Mouse (Mus musculus): ENCODE measurements at regions not wholly inside any gene's neighbourhood (a gene's known extent, or its start where the extent isn't known, plus 50 kb on each side); places are given as distances from the start of the nearest gene placed in this dataset.

DNA sequence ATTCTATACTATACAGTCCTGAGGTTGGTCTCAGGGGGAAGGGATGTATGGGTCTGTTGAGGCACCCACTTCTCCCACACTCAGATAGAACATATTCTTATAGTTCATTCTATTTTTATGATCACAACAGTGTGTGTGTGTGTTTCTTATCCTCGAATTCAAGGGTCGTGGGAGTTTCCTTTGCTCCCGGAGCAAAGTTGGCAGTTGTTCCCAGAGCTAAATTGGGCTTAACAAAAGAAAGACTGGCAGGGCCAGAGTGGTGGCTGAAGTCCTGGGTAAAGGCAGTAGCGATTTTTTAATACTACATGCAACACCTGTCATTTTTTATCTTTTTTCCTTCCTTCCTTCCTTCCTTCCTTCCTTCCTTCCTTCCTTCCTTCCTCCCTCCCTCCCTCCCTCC lies 131.5 kb upstream of the Sp4 start:
- H3K36me3 ChIP-seq (ENCODE audit: control insufficient read depth, insufficient read depth, low read length), result no peaks in the 10 kb centered on the region
- ATAC-seq (ENCODE audit: low FRiP score) (no peak), DNase-seq (ENCODE audit: low spot score) (no peak)
- no peaks in the 10 kb centered on the region for H3K9me3 ChIP-seq (ENCODE audit: control insufficient read depth, low read length)
- no peak overlapping the region for H3K4me3 ChIP-seq (ENCODE audit: low read depth, low read length)
- H3K27me3 ChIP-seq (ENCODE audit: control insufficient read depth, insufficient read depth, low read length), result no peaks in the 10 kb centered on the region
- no peak overlapping the region for H3K4me2 ChIP-seq (replicated peaks; ENCODE audit: low read depth, low read length)
- H3K27ac ChIP-seq (ENCODE audit: low read depth, low read length), result no peak overlapping the region
- no peaks in the 10 kb centered on the region for H3K4me1 ChIP-seq (replicated peaks; ENCODE audit: control insufficient read depth, insufficient read depth, low read length)
- WGBS, result 82% methylated on average over 4 of the region's 4 CpGs
- no peak overlapping the region for H3K9ac ChIP-seq (ENCODE audit: low read depth, low read length)

DNA sequence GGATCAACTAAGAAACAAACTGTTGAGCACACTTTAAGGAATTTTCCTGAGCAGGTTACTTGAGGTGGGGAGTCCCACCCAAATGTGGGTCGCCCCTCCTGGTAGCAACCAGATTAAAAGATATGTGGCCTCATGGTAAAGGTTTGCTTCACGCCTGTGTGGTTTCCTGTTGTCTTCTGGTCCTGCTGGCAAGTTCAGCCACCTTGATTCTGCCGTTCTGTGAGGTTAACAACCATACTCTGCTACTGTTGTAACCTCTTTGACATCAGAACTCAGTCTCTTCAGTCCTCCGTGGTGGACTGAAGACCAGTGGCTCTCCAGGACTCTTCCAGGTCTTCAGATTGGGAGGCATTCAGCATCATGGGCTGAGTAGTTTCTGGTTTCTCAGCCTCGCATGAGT lies 127.1 kb upstream of the Sp4 start:
- H3K27ac ChIP-seq (ENCODE audit: low read depth, low read length), result no peak overlapping the region
- H3K4me2 ChIP-seq (replicated peaks; ENCODE audit: low read depth, low read length), result no peak overlapping the region
- H3K9me3 ChIP-seq (ENCODE audit: control insufficient read depth, low read length), result no peaks in the 10 kb centered on the region
- WGBS, result 80% methylated on average over 5 of the region's 5 CpGs
- no peaks in the 10 kb centered on the region for H3K36me3 ChIP-seq (ENCODE audit: control insufficient read depth, insufficient read depth, low read length)
- no peak for DNase-seq (ENCODE audit: low spot score)
- no peak for ATAC-seq (ENCODE audit: low FRiP score)
- H3K9ac ChIP-seq (ENCODE audit: low read depth, low read length), result no peak overlapping the region
- H3K4me1 ChIP-seq (replicated peaks; ENCODE audit: control insufficient read depth, insufficient read depth, low read length), result no peaks in the 10 kb centered on the region
- H3K4me3 ChIP-seq (ENCODE audit: low read depth, low read length), result no peak overlapping the region
- no peaks in the 10 kb centered on the region for H3K27me3 ChIP-seq (ENCODE audit: control insufficient read depth, insufficient read depth, low read length)

- Histone ChIP-seq H3K4me1 (replicated peaks; ENCODE audit: control insufficient read depth, insufficient read depth, low read length) (no peaks in the 10 kb centered on the region), H3K4me2 (replicated peaks; ENCODE audit: low read depth, low read length) (no peak overlapping the region), H3K27me3 (ENCODE audit: control insufficient read depth, insufficient read depth, low read length) (no peaks in the 10 kb centered on the region), H3K9me3 (ENCODE audit: control insufficient read depth, low read length) (no peaks in the 10 kb centered on the region), H3K36me3 (ENCODE audit: control insufficient read depth, insufficient read depth, low read length) (no peaks in the 10 kb centered on the region), H3K9ac (ENCODE audit: low read depth, low read length) (no peak overlapping the region), H3K27ac (ENCODE audit: low read depth, low read length) (no peak overlapping the region), H3K4me3 (ENCODE audit: low read depth, low read length) (no peak overlapping the region)
- ATAC-seq (ENCODE audit: low FRiP score), result no peak
- 72% methylated on average over 1 of the region's 1 CpGs for WGBS
- DNase-seq (ENCODE audit: low spot score), result no peak
Measured at GRCm38 (mm10) chr12:118415956-118416355, 114.7 kb upstream of the Sp4 start.

DNA sequence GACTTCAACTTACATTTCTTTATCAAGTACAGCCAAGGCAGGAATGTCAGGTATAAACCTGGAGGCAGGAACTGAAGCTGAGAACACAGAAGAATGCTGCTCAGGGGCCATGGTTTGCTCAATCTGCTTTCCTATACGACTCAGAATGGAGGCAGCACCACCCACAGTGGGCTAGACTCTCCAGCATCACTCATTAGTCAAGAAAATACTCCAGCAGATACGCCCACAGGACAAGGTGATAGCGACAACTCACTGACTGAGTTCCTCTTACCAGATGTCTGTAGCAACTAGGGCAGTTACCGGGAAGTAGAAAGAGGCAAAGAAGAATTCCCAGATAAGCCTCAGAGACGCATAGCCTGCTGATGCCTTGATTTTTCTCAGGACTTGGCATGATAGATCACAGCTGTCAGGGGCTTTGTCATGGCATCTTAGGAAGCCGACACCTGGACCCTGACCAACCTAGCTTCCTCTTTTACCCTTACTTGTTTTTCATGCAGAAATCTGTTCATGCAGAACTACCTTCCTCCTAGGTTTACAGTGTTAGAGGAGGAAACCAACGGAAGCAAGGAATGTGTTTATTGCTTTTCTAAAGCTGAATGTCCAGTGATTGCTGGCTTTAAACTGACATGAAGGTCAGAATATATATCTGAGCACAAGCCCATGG lies 110.7 kb upstream of the Sp4 start:
- Histone ChIP-seq H3K27ac (ENCODE audit: low read depth, low read length) (no peak overlapping the region), H3K4me2 (replicated peaks; ENCODE audit: low read depth, low read length) (no peak overlapping the region), H3K4me3 (ENCODE audit: low read depth, low read length) (no peak overlapping the region), H3K4me1 (replicated peaks; ENCODE audit: control insufficient read depth, insufficient read depth, low read length) (no peaks in the 10 kb centered on the region), H3K36me3 (ENCODE audit: control insufficient read depth, insufficient read depth, low read length) (no peaks in the 10 kb centered on the region), H3K9ac (ENCODE audit: low read depth, low read length) (no peak overlapping the region), H3K27me3 (ENCODE audit: control insufficient read depth, insufficient read depth, low read length) (no peaks in the 10 kb centered on the region), H3K9me3 (ENCODE audit: control insufficient read depth, low read length) (no peaks in the 10 kb centered on the region)
- ATAC-seq (ENCODE audit: low FRiP score), result no peak
- no peak for DNase-seq (ENCODE audit: low spot score)
- 75% methylated on average over 7 of the region's 7 CpGs for WGBS

GRCm38 (mm10) chr12:118410917-118411316 lies 109.7 kb upstream of the Sp4 start:
- no peaks in the 10 kb centered on the region for H3K36me3 ChIP-seq (ENCODE audit: control insufficient read depth, insufficient read depth, low read length)
- no peaks in the 10 kb centered on the region for H3K27me3 ChIP-seq (ENCODE audit: control insufficient read depth, insufficient read depth, low read length)
- H3K9ac ChIP-seq (ENCODE audit: low read depth, low read length), result no peak overlapping the region
- no peak overlapping the region for H3K4me2 ChIP-seq (replicated peaks; ENCODE audit: low read depth, low read length)
- no peak overlapping the region for H3K4me3 ChIP-seq (ENCODE audit: low read depth, low read length)
- no peaks in the 10 kb centered on the region for H3K4me1 ChIP-seq (replicated peaks; ENCODE audit: control insufficient read depth, insufficient read depth, low read length)
- ATAC-seq (ENCODE audit: low FRiP score) (no peak), DNase-seq (ENCODE audit: low spot score) (no peak)
- no peak overlapping the region for H3K27ac ChIP-seq (ENCODE audit: low read depth, low read length)
- no peaks in the 10 kb centered on the region for H3K9me3 ChIP-seq (ENCODE audit: control insufficient read depth, low read length)

DNA sequence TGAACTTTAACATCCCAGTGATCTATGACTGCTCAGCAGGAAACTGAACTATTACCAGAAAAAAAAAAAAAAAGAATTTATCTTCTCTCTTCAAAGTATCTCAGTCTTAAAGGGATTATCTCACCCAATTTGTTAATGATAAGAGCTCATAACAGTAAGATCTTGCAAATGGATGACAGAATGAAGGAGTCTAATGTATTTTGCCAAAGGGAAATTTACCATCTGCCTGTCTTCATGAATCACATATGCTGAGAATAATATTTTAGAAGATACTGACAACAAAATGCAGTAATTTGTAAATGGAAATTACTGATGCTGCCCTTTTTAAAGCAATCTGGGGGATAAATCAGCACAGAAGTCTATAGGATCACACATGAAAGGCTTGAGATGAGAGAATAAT lies 103.9 kb upstream of the Sp4 start:
- no peak overlapping the region for H3K9ac ChIP-seq (ENCODE audit: low read depth, low read length)
- DNase-seq (ENCODE audit: low spot score), result no peak
- no peak overlapping the region for H3K4me2 ChIP-seq (replicated peaks; ENCODE audit: low read depth, low read length)
- ATAC-seq (ENCODE audit: low FRiP score), result no peak
- no peaks in the 10 kb centered on the region for H3K36me3 ChIP-seq (ENCODE audit: control insufficient read depth, insufficient read depth, low read length)
- H3K27ac ChIP-seq (ENCODE audit: low read depth, low read length), result no peak overlapping the region
- no peaks in the 10 kb centered on the region for H3K4me1 ChIP-seq (replicated peaks; ENCODE audit: control insufficient read depth, insufficient read depth, low read length)
- H3K4me3 ChIP-seq (ENCODE audit: low read depth, low read length), result no peak overlapping the region
- no peaks in the 10 kb centered on the region for H3K27me3 ChIP-seq (ENCODE audit: control insufficient read depth, insufficient read depth, low read length)
- H3K9me3 ChIP-seq (ENCODE audit: control insufficient read depth, low read length), result no peaks in the 10 kb centered on the region

GRCm38 (mm10) chr12:118404171-118404570 lies 102.9 kb upstream of the Sp4 start:
- Histone ChIP-seq H3K27ac (ENCODE audit: low read depth, low read length) (no peak overlapping the region), H3K27me3 (ENCODE audit: control insufficient read depth, insufficient read depth, low read length) (no peaks in the 10 kb centered on the region), H3K4me1 (replicated peaks; ENCODE audit: control insufficient read depth, insufficient read depth, low read length) (no peaks in the 10 kb centered on the region), H3K9me3 (ENCODE audit: control insufficient read depth, low read length) (no peaks in the 10 kb centered on the region), H3K36me3 (ENCODE audit: control insufficient read depth, insufficient read depth, low read length) (no peaks in the 10 kb centered on the region), H3K9ac (ENCODE audit: low read depth, low read length) (no peak overlapping the region), H3K4me2 (replicated peaks; ENCODE audit: low read depth, low read length) (no peak overlapping the region), H3K4me3 (ENCODE audit: low read depth, low read length) (no peak overlapping the region)
- WGBS, result 70% methylated on average over 5 of the region's 5 CpGs
- no peak for DNase-seq (ENCODE audit: low spot score)
- no peak for ATAC-seq (ENCODE audit: low FRiP score)

GRCm38 (mm10) chr12:118403519-118404087 lies 102.4 kb upstream of the Sp4 start:
- WGBS, result 81% methylated on average over 4 of the region's 4 CpGs
- no peaks in the 10 kb centered on the region for H3K27me3 ChIP-seq (ENCODE audit: control insufficient read depth, insufficient read depth, low read length)

GRCm38 (mm10) chr12:118401377-118401776 lies 100.1 kb upstream of the Sp4 start:
- no peak for ATAC-seq (ENCODE audit: low FRiP score)
- DNase-seq (ENCODE audit: low spot score), result no peak
- H3K27me3 ChIP-seq (ENCODE audit: control insufficient read depth, insufficient read depth, low read length), result no peaks in the 10 kb centered on the region

More at GRCm38 (mm10) chr12:118403519-118404087, 102.4 kb upstream of the Sp4 start:
- Histone ChIP-seq H3K4me2 (replicated peaks; ENCODE audit: low read depth, low read length) (no peak overlapping the region), H3K4me1 (replicated peaks; ENCODE audit: control insufficient read depth, insufficient read depth, low read length) (no peaks in the 10 kb centered on the region), H3K9me3 (ENCODE audit: control insufficient read depth, low read length) (no peaks in the 10 kb centered on the region), H3K36me3 (ENCODE audit: control insufficient read depth, insufficient read depth, low read length) (no peaks in the 10 kb centered on the region), H3K4me3 (ENCODE audit: low read depth, low read length) (no peak overlapping the region), H3K9ac (ENCODE audit: low read depth, low read length) (no peak overlapping the region), H3K27ac (ENCODE audit: low read depth, low read length) (no peak overlapping the region)
- no peak for DNase-seq (ENCODE audit: low spot score)
- ATAC-seq (ENCODE audit: low FRiP score), result no peak

More at GRCm38 (mm10) chr12:118401377-118401776, 100.1 kb upstream of the Sp4 start:
- Histone ChIP-seq H3K4me1 (replicated peaks; ENCODE audit: control insufficient read depth, insufficient read depth, low read length) (no peaks in the 10 kb centered on the region), H3K4me2 (replicated peaks; ENCODE audit: low read depth, low read length) (no peak overlapping the region), H3K9ac (ENCODE audit: low read depth, low read length) (no peak overlapping the region), H3K27ac (ENCODE audit: low read depth, low read length) (no peak overlapping the region), H3K4me3 (ENCODE audit: low read depth, low read length) (no peak overlapping the region), H3K9me3 (ENCODE audit: control insufficient read depth, low read length) (no peaks in the 10 kb centered on the region), H3K36me3 (ENCODE audit: control insufficient read depth, insufficient read depth, low read length) (no peaks in the 10 kb centered on the region)
